Mouse (Mus musculus) common myeloid progenitor, adult 5-6 weeks (primary cell): ENCODE data around the gene Atp5mpl. TPM values are rescaled to one million over a fixed set of nuclear protein-coding genes. Genes with fewer than 3 reads are reported as not detected.
A peak's percentile ranks its signal among the peaks of the same experiment; 100 is the strongest.

ENCODE experiments used
- ATAC-seq: replicated peaks from 2 replicates; pipeline ENCODE4 v1.8.0; 2016; ENCODE audit warnings: low read depth, mild to moderate bottlenecking, moderate TSS enrichment, inconsistent platforms; ENCODE audit not compliant: poor library complexity, severe bottlenecking
- total RNA-seq: library from RNA; stranded (forward); fragments of 200-1000, 187-1606 nt; gene quantifications from 2 replicates; pipeline ENCODE4 v1.2.3, GENCODE M21; 2017

Gene Atp5mpl
- total RNA-seq, 1 experiment from 2014 or later: 466 TPM

GRCm38 (mm10) chr12:111951701-111952100, 15.1 kb downstream of the Atp5mpl start:
- ATAC-seq: no peak

- ATAC-seq: no peak
Observed at GRCm38 (mm10) chr12:111950486-111950885, 16.3 kb downstream of the Atp5mpl start.

GRCm38 (mm10) chr12:111946716-111947115, 20.1 kb downstream of the Atp5mpl start:
- peak; percentile 43 for ATAC-seq

- ATAC-seq: peak; percentile 52
Observed at GRCm38 (mm10) chr12:111945765-111946655, 20.8 kb downstream of the Atp5mpl start.

- peak; percentile 10 for ATAC-seq
Observed at GRCm38 (mm10) chr12:111945115-111945514, 21.7 kb downstream of the Atp5mpl start.

- peak; percentile 58 for ATAC-seq
Observed at GRCm38 (mm10) chr12:111944065-111944987, 22.5 kb downstream of the Atp5mpl start.

- no peak for ATAC-seq
Observed at GRCm38 (mm10) chr12:111943421-111944064, 23.2 kb downstream of the Atp5mpl start.

- no peak for ATAC-seq
Observed at GRCm38 (mm10) chr12:111938623-111939177, 28.1 kb downstream of the Atp5mpl start.

GRCm38 (mm10) chr12:111936706-111937550, 29.8 kb downstream of the Atp5mpl start:
- no peak for ATAC-seq

GRCm38 (mm10) chr12:111933971-111934370, 32.8 kb downstream of the Atp5mpl start:
- no peak for ATAC-seq

GRCm38 (mm10) chr12:111933032-111933704, 33.6 kb downstream of the Atp5mpl start:
- peak; percentile 78 for ATAC-seq

- no peak for ATAC-seq
Observed at GRCm38 (mm10) chr12:111932513-111932912, 34.3 kb downstream of the Atp5mpl start.

- ATAC-seq: no peak
Observed at GRCm38 (mm10) chr12:111931411-111932025, 35.3 kb downstream of the Atp5mpl start.

GRCm38 (mm10) chr12:111928411-111928966, 38.3 kb downstream of the Atp5mpl start:
- ATAC-seq: no peak

GRCm38 (mm10) chr12:111927338-111927737, 39.4 kb downstream of the Atp5mpl start:
- peak; percentile 46 for ATAC-seq

GRCm38 (mm10) chr12:111923117-111923516, 43.7 kb downstream of the Atp5mpl start:
- ATAC-seq: peak; percentile 46

GRCm38 (mm10) chr12:111920046-111920445, 46.7 kb downstream of the Atp5mpl start:
- ATAC-seq: peak; percentile 70
